Mouse (Mus musculus): ENCODE results near the gene Capn1.

DNA sequence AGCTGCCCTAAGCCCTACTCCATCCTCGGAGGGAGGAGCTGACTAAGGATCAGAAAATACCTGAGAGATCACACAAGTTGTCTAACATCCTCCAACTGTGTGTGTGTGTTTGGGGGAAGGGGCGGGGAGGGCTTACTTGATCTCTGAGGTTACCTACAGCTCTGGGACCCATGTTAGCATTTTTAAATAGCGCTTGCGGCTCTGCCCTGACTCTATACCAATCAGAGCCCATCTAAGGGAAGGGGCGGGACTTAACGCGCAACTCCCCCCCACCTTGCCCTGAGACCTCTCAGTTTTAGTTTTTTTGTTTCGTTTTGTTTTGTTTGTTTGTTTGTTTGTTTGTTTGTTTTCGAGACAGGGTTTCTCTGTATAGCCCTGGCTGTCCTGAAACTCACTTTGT, 13.7 kb upstream of the Capn1 start:
- no peak for TF ChIP-seq CTCF (IDR thresholded peaks at IDR 0.05; ENCODE audit: low read depth)
- no peak for TF ChIP-seq EP300 (optimal IDR thresholded peaks at IDR 0.05)

Measured in stomach, postnatal 0 days (tissue).